Mouse (Mus musculus) embryonic fibroblast, embryonic 13.5 days (primary cell): ENCODE results near the gene Itpr3.

Source experiments
- CTCF ChIP-seq: IDR thresholded peaks from 2 replicates; pipeline ENCODE4 v1.5.1; 2011; ENCODE audit warnings: mild to moderate bottlenecking, control low read depth, low read length, moderate library complexity, borderline replicate concordance; ENCODE audit not compliant: insufficient read depth
- POLR2A ChIP-seq: IDR thresholded peaks from 2 replicates; pipeline ENCODE4 v1.6.1; 2011; ENCODE audit warnings: low read depth, mild to moderate bottlenecking, control low read depth, low read length, moderate library complexity

DNA sequence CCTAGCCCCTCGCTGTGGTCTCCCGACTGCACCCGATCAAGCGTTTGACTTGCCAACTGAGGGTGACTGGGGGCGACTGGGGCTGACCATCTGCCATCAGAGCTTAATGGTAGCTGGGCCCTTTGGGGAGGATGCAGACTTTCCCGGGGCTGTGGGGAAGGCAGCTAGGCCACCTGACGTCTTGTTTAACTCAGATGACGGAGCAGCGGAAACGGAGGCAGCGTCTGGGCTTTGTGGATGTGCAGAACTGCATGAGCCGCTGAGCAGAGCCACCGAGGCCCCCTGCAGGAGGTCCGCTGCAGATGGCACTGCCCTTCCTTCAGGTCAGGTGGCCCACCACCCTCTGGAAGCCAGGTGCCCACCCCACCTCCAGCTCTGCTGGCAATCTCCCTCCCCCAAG is 64.2 kb downstream of the Itpr3 start:
- no peak for TF ChIP-seq CTCF
- no peak for TF ChIP-seq POLR2A
